In the genomic region with DNA sequence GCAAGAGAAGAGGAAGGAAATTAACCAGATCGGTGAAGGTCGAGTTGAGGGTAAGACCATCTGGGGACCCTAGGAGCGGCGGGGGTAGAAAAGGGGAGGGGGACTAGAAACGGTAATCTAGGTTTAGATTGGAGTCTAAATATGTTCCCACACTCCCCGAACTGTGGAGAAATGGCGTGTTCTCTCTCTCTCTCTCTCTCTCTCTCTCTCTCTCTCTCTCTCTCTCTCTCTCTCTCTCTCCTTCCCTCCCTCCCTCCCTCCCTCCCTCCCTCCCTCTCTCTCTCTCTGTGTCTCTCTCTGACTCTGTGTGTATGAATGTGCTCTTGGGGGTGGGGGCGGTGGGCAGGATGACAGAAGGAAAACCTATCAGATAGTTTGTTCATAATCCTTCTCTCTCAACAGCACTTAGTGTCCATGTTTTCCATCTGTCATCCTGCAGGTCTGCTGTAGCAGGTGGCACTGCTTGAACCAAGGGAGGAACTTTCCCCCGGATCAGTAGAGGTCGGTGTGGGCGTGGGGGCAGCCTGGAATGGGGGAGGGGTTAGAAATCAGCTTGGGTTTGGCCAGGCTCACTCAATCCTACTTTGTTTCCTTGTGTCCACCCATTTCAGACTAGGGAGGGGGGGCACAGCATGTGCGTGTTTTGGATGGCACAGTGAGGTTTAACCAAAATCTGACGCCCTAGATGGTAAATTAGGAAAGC, we compare ENCODE assay signal across 8 mouse cellular contexts. TPM values are rescaled to one million over a fixed set of nuclear protein-coding genes. Genes with fewer than 3 reads are reported as not detected.
DNase-seq lines count a peak whose midpoint lies in the region; ATAC-seq and TF ChIP-seq lines count a peak whose summit lies in the region.

No protein-coding gene starts in this region.

- DNase-seq in kidney, postnatal 0 days (ENCODE audit: low spot score), result peak; percentile 3
- no peak for DNase-seq in kidney, adult 18-20 months
- DNase-seq in brain, adult 2 months (ENCODE audit: low read depth, low spot score), result peak; percentile 35
- DNase-seq in adipocyte (ENCODE audit: low spot score), result no peak
- DNase-seq in adrenal gland, postnatal 10 days, result no peak

- no peaks in the 10 kb centered on the region for H3K36me3 ChIP-seq in kidney, postnatal 0 days (ENCODE audit: insufficient read depth, low read length)
- no peaks in the 10 kb centered on the region for H3K36me3 ChIP-seq in heart, embryonic 15.5 days
- no peaks in the 10 kb centered on the region for H3K36me3 ChIP-seq in liver, embryonic 15.5 days (replicated peaks)
- H3K36me3 ChIP-seq in stomach, embryonic 15.5 days, result no peaks in the 10 kb centered on the region

- peak overlapping the region; percentile 80 for H3K27ac ChIP-seq in kidney, postnatal 0 days
- H3K27ac ChIP-seq in heart, embryonic 15.5 days, result peak overlapping the region; percentile 87
- no peak overlapping the region for H3K27ac ChIP-seq in liver, embryonic 15.5 days (replicated peaks)
- H3K27ac ChIP-seq in stomach, embryonic 15.5 days, result peak overlapping the region; percentile 55; the same call in 1 of the 2 replicates

- H3K4me1 ChIP-seq in kidney, postnatal 0 days (replicated peaks; ENCODE audit: insufficient read depth, low read length), result no peaks in the 10 kb centered on the region
- H3K4me1 ChIP-seq in heart, embryonic 15.5 days (replicated peaks), result peaks cover 6% of the 10 kb centered on the region; the same call in 1 of the 2 replicates
- H3K4me1 ChIP-seq in liver, embryonic 15.5 days (replicated peaks), result peaks cover 7% of the 10 kb centered on the region; the same call in 1 of the 2 replicates
- no peaks in the 10 kb centered on the region for H3K4me1 ChIP-seq in stomach, embryonic 15.5 days

- H3K27me3 ChIP-seq in kidney, postnatal 0 days (ENCODE audit: insufficient read depth, low read length), result no peaks in the 10 kb centered on the region
- H3K27me3 ChIP-seq in heart, embryonic 15.5 days, result no peaks in the 10 kb centered on the region
- H3K27me3 ChIP-seq in liver, embryonic 15.5 days, result no peaks in the 10 kb centered on the region
- H3K27me3 ChIP-seq in stomach, embryonic 15.5 days (replicated peaks), result no peaks in the 10 kb centered on the region

- no peak for TF ChIP-seq CTCF in kidney, postnatal 0 days (IDR thresholded peaks at IDR 0.05; ENCODE audit: low read depth)

- WGBS in kidney, postnatal 0 days, result 33% methylated on average over 13 of the region's 13 CpGs
- 19% methylated on average over 13 of the region's 13 CpGs for WGBS in heart, embryonic 15.5 days
- 26% methylated on average over 12 of the region's 13 CpGs for WGBS in liver, embryonic 15.5 days (ENCODE audit: insufficient replicate concordance)
- WGBS in stomach, embryonic 15.5 days, result 25% methylated on average over 12 of the region's 13 CpGs

- peak overlapping the region; percentile 54 for H3K4me2 ChIP-seq in kidney, postnatal 0 days (ENCODE audit: low read length)
- peak overlapping the region; percentile 56 for H3K4me2 ChIP-seq in heart, embryonic 15.5 days
- H3K4me2 ChIP-seq in liver, embryonic 15.5 days, result peak overlapping the region; percentile 77
- peak overlapping the region; percentile 48 for H3K4me2 ChIP-seq in stomach, embryonic 15.5 days

- H3K4me3 ChIP-seq in kidney, postnatal 0 days (replicated peaks; ENCODE audit: low read depth, low read length), result peak overlapping the region; percentile 62
- peak overlapping the region; percentile 72 for H3K4me3 ChIP-seq in heart, embryonic 15.5 days
- H3K4me3 ChIP-seq in liver, embryonic 15.5 days (replicated peaks), result peak overlapping the region; percentile 67
- H3K4me3 ChIP-seq in stomach, embryonic 15.5 days (replicated peaks), result peak overlapping the region; percentile 49

- no peak; the same call in 1 of the 2 replicates for ATAC-seq in kidney, postnatal 0 days (replicated peaks; ENCODE audit: low FRiP score, low read depth)
- ATAC-seq in heart, embryonic 15.5 days (replicated peaks; ENCODE audit: insufficient number of reproducible peaks, insufficient read depth, low FRiP score, low read depth), result peak; percentile 44
- ATAC-seq in liver, embryonic 15.5 days (ENCODE audit: insufficient read depth), result peak; percentile 14; the same call in 1 of the 2 replicates
- ATAC-seq in stomach, embryonic 15.5 days (ENCODE audit: insufficient read depth, low FRiP score, low read depth), result 0 out of 2 replicates have a peak, but pooled peaks have one; percentile 37

- peak overlapping the region; percentile 65 for H3K9ac ChIP-seq in kidney, postnatal 0 days (ENCODE audit: low read depth, low read length)
- H3K9ac ChIP-seq in heart, embryonic 15.5 days, result peak overlapping the region; percentile 79
- peak overlapping the region; percentile 56 for H3K9ac ChIP-seq in liver, embryonic 15.5 days
- H3K9ac ChIP-seq in stomach, embryonic 15.5 days, result peak overlapping the region; percentile 33; the same call in 1 of the 2 replicates

- H3K9me3 ChIP-seq in kidney, postnatal 0 days (replicated peaks; ENCODE audit: low read length), result no peaks in the 10 kb centered on the region
- H3K9me3 ChIP-seq in heart, embryonic 15.5 days (replicated peaks), result no peaks in the 10 kb centered on the region
- no peaks in the 10 kb centered on the region for H3K9me3 ChIP-seq in liver, embryonic 15.5 days (replicated peaks)
- H3K9me3 ChIP-seq in stomach, embryonic 15.5 days, result no peaks in the 10 kb centered on the region

RNA-seq across cellular contexts. Expression of a gene that starts 1.0 kb away (rescaled TPM):
- 48.9 and 53.4 TPM in 2 replicates for polyA plus RNA-seq in kidney, postnatal 0 days (2015; fragmentation: Nextera tagmentation; extraction: Ambion mirVana)
- 80.8 and 81.1 TPM in 2 replicates for polyA plus RNA-seq in heart, embryonic 15.5 days (2015; fragmentation: Nextera tagmentation; extraction: Ambion mirVana)
- 16.9 and 18.1 TPM in 2 replicates for polyA plus RNA-seq in liver, embryonic 15.5 days (2015; fragmentation: Nextera tagmentation; extraction: Ambion mirVana)
- polyA plus RNA-seq in stomach, embryonic 15.5 days (2015; fragmentation: Nextera tagmentation; extraction: Ambion mirVana), result 79.4 and 83.4 TPM in 2 replicates
- total RNA-seq in adrenal gland, postnatal 10 days (2021), result 10 to 100 TPM; 36.8 to 38.9 TPM

RNA-seq across cellular contexts. Expression of a gene that starts 6.2 kb away (rescaled TPM):
- polyA plus RNA-seq in kidney, postnatal 0 days (2015; fragmentation: Nextera tagmentation; extraction: Ambion mirVana), result 15.2 and 15.8 TPM in 2 replicates
- 14.1 and 17.0 TPM in 2 replicates for polyA plus RNA-seq in heart, embryonic 15.5 days (2015; fragmentation: Nextera tagmentation; extraction: Ambion mirVana)
- polyA plus RNA-seq in liver, embryonic 15.5 days (2015; fragmentation: Nextera tagmentation; extraction: Ambion mirVana), result 4.1 and 4.4 TPM in 2 replicates
- polyA plus RNA-seq in stomach, embryonic 15.5 days (2015; fragmentation: Nextera tagmentation; extraction: Ambion mirVana), result 21.6 and 25.6 TPM in 2 replicates
- total RNA-seq in adrenal gland, postnatal 10 days (2021), result 10 to 100 TPM in 1 of 2 experiments, 1 to 10 TPM in 1; 8.3 to 10.6 TPM

RNA-seq across cellular contexts. Expression of a gene that starts 39.7 kb away (rescaled TPM):
- 34.1 and 34.7 TPM in 2 replicates for polyA plus RNA-seq in kidney, postnatal 0 days (2015; fragmentation: Nextera tagmentation; extraction: Ambion mirVana)
- polyA plus RNA-seq in heart, embryonic 15.5 days (2015; fragmentation: Nextera tagmentation; extraction: Ambion mirVana), result 40.5 and 43.2 TPM in 2 replicates
- polyA plus RNA-seq in liver, embryonic 15.5 days (2015; fragmentation: Nextera tagmentation; extraction: Ambion mirVana), result 4.9 and 5.7 TPM in 2 replicates
- polyA plus RNA-seq in stomach, embryonic 15.5 days (2015; fragmentation: Nextera tagmentation; extraction: Ambion mirVana), result 50.9 and 51.9 TPM in 2 replicates
- 10 to 100 TPM; 18.5 to 23.0 TPM for total RNA-seq in adrenal gland, postnatal 10 days (2021)

RNA-seq across cellular contexts. Expression of a gene that starts 51.6 kb away (rescaled TPM):
- 43.2 and 47.5 TPM in 2 replicates for polyA plus RNA-seq in kidney, postnatal 0 days (2015; fragmentation: Nextera tagmentation; extraction: Ambion mirVana)
- 53.9 and 57.3 TPM in 2 replicates for polyA plus RNA-seq in heart, embryonic 15.5 days (2015; fragmentation: Nextera tagmentation; extraction: Ambion mirVana)
- 9.2 and 9.8 TPM in 2 replicates for polyA plus RNA-seq in liver, embryonic 15.5 days (2015; fragmentation: Nextera tagmentation; extraction: Ambion mirVana)
- polyA plus RNA-seq in stomach, embryonic 15.5 days (2015; fragmentation: Nextera tagmentation; extraction: Ambion mirVana), result 53.8 and 61.9 TPM in 2 replicates
- total RNA-seq in adrenal gland, postnatal 10 days (2021), result 10 to 100 TPM; 43.8 to 47.1 TPM

Comparison
In these comparisons a context has a peak if more than half of its experiments do, and no peak if none do; other contexts are left out.
1. DNase-seq: peak in kidney, postnatal 0 days (single experiment) and brain, adult 2 months (single experiment); none in kidney, adult 18-20 months (single experiment), adipocyte (single experiment) and adrenal gland, postnatal 10 days (single experiment).
2. Peak in every context shown above with its lines, with median percentiles within 50 percentile points of each other: H3K4me2 ChIP-seq, H3K4me3 ChIP-seq and H3K9ac ChIP-seq.